Mouse (Mus musculus) CH12.LX (cell line): ENCODE results near the gene Bfsp1. TPM values are rescaled to one million over a fixed set of nuclear protein-coding genes. Genes with fewer than 3 reads are reported as not detected.

Source experiments
- DNase-seq: peaks from one replicate; pipeline ENCODE4 v3.0.0-alpha.2; 2013; ENCODE audit errors: extremely low read depth
- H3K27ac ChIP-seq: 2 replicates; pipeline ENCODE4 v1.5.1; 2012; ENCODE audit warnings: low read depth, mild to moderate bottlenecking, control low read depth, moderate library complexity; ENCODE audit not compliant: insufficient read depth
- H3K27me3 ChIP-seq: replicated peaks from 2 replicates; pipeline ENCODE3; 2012; ENCODE audit warnings: inconsistent platforms
- H3K36me3 ChIP-seq, 2 experiments: replicated peaks in 1 of 2; 2 replicates each; pipeline versions ENCODE3 to v1.6.1; 2012; ENCODE audit warnings: inconsistent platforms in 1 of 2, low read length in 1 of 2, mild to moderate bottlenecking in 1 of 2, mixed read lengths in 1 of 2, moderate library complexity in 1 of 2; ENCODE audit not compliant: control insufficient read depth in 1 of 2, insufficient read depth in 1 of 2
- H3K4me1 ChIP-seq, 2 experiments: 2 replicates each; pipeline ENCODE4 v1.6.1; 2012; ENCODE audit warnings: inconsistent platforms in 1 of 2, moderate library complexity in 1 of 2; ENCODE audit not compliant: insufficient read depth in 2 of 2, control insufficient read depth in 1 of 2
- H3K4me2 ChIP-seq: 2 replicates; pipeline ENCODE4 v1.6.1; 2012; ENCODE audit warnings: low read depth, mild to moderate bottlenecking, control low read depth; ENCODE audit not compliant: poor library complexity, insufficient read depth, severe bottlenecking
- H3K4me3 ChIP-seq, 3 experiments: fragments of 150-350 bp in 1 of 3; sonication (generic) in 1 of 3; replicated peaks in 1 of 3; 2 replicates each; pipeline versions ENCODE3 to v1.5.1; 2011 to 2012; ENCODE audit warnings: low read depth in 2 of 3, low read length in 2 of 3, mild to moderate bottlenecking in 2 of 3, moderate library complexity in 2 of 3, control low read depth in 1 of 3, improper control_type of control experiment in 1 of 3, inconsistent platforms in 1 of 3, mixed read lengths in 1 of 3; ENCODE audit not compliant: poor library complexity in 1 of 3
- H3K79me2 ChIP-seq: replicated peaks from 2 replicates; pipeline ENCODE4 v1.6.1; 2012; ENCODE audit warnings: mild to moderate bottlenecking, moderate library complexity; ENCODE audit not compliant: control insufficient read depth, poor library complexity, insufficient read depth, severe bottlenecking; ENCODE audit errors: extremely low read depth
- H3K9ac ChIP-seq: 2 replicates; pipeline ENCODE4 v1.6.1; 2012; ENCODE audit warnings: low read depth, mild to moderate bottlenecking, control low read depth, moderate library complexity; ENCODE audit not compliant: insufficient read depth
- H3K9me3 ChIP-seq: replicated peaks from 2 replicates; pipeline ENCODE3; 2012; ENCODE audit warnings: low read length, inconsistent platforms, mixed read lengths
- CHD1 ChIP-seq: IDR thresholded peaks from 2 replicates; pipeline ENCODE4 v1.6.1; 2012; ENCODE audit warnings: low read depth, low read length, improper control_type of control experiment, inconsistent platforms
- CHD2 ChIP-seq: IDR thresholded peaks from 2 replicates; pipeline ENCODE4 v1.6.1; 2011; ENCODE audit warnings: low read length, improper control_type of control experiment
- CTCF ChIP-seq, 2 experiments: IDR thresholded peaks in 1 of 2; conservative IDR thresholded peaks in 1 of 2; 2 replicates each; pipeline ENCODE4 v1.5.1; 2011 to 2012; ENCODE audit warnings: low read depth in 2 of 2, low read length in 2 of 2, improper control_type of control experiment in 1 of 2, inconsistent platforms in 1 of 2, mild to moderate bottlenecking in 1 of 2, moderate library complexity in 1 of 2
- E2F4 ChIP-seq: IDR thresholded peaks from 2 replicates; pipeline ENCODE4 v1.6.1; 2011; ENCODE audit warnings: low read depth, low read length, improper control_type of control experiment; ENCODE audit not compliant: insufficient replicate concordance
- EP300 ChIP-seq: IDR thresholded peaks from 2 replicates; pipeline ENCODE4 v1.6.1; 2011; ENCODE audit warnings: low read length, improper control_type of control experiment
- GABPA ChIP-seq: IDR thresholded peaks from 2 replicates; pipeline ENCODE4 v1.6.1; 2012; ENCODE audit warnings: low read depth, low read length, improper control_type of control experiment, inconsistent platforms; ENCODE audit not compliant: insufficient replicate concordance
- HCFC1 ChIP-seq: IDR thresholded peaks from 2 replicates; pipeline ENCODE4 v1.6.1; 2012; ENCODE audit warnings: low read depth, mild to moderate bottlenecking, inconsistent platforms, low read length, improper control_type of control experiment
- IRF4 ChIP-seq: IDR thresholded peaks from 2 replicates; pipeline ENCODE4 v1.6.1; 2014; ENCODE audit warnings: low read depth, mild to moderate bottlenecking, inconsistent platforms, low read length, improper control_type of control experiment
- JUND ChIP-seq: conservative IDR thresholded peaks from 2 replicates; pipeline ENCODE4 v1.6.1; 2011; ENCODE audit warnings: low read depth, low read length, improper control_type of control experiment
- KAT2A ChIP-seq: IDR thresholded peaks from 2 replicates; pipeline ENCODE4 v1.6.1; 2012; ENCODE audit warnings: low read length, improper control_type of control experiment, inconsistent platforms; ENCODE audit not compliant: insufficient replicate concordance
- MAX ChIP-seq: IDR thresholded peaks from 2 replicates; pipeline ENCODE4 v1.6.1; 2011; ENCODE audit warnings: low read length, improper control_type of control experiment
- MAZ ChIP-seq: IDR thresholded peaks from 2 replicates; pipeline ENCODE4 v1.6.1; 2012; ENCODE audit warnings: low read depth, mild to moderate bottlenecking, inconsistent platforms, low read length, improper control_type of control experiment, moderate library complexity
- MXI1 ChIP-seq: IDR thresholded peaks from 2 replicates; pipeline ENCODE4 v1.6.1; 2011; ENCODE audit warnings: mild to moderate bottlenecking, low read depth, low read length, improper control_type of control experiment
- PAX5 ChIP-seq: IDR thresholded peaks from 2 replicates; pipeline ENCODE4 v1.6.1; 2012; ENCODE audit warnings: low read length, inconsistent platforms, mixed read lengths
- POLR2A ChIP-seq: IDR thresholded peaks from 2 replicates; pipeline ENCODE4 v1.6.1; 2011; ENCODE audit warnings: low read depth, mild to moderate bottlenecking, improper control_type of control experiment, low read length
- RAD21 ChIP-seq: IDR thresholded peaks from 2 replicates; pipeline ENCODE4 v1.6.1; 2011; ENCODE audit warnings: low read depth, mild to moderate bottlenecking, low read length, improper control_type of control experiment, moderate library complexity
- RCOR1 ChIP-seq: conservative IDR thresholded peaks from 2 replicates; pipeline ENCODE4 v1.6.1; 2012; ENCODE audit warnings: low read depth, mild to moderate bottlenecking, inconsistent platforms, low read length, improper control_type of control experiment
- UBTF ChIP-seq: IDR thresholded peaks from 2 replicates; pipeline ENCODE4 v1.6.1; 2012; ENCODE audit warnings: low read depth, mild to moderate bottlenecking, inconsistent platforms, low read length, improper control_type of control experiment, moderate library complexity
- USF2 ChIP-seq: conservative IDR thresholded peaks from 2 replicates; pipeline ENCODE4 v1.6.1; 2011; ENCODE audit warnings: low read depth, low read length, improper control_type of control experiment
- ZKSCAN1 ChIP-seq: IDR thresholded peaks from 2 replicates; pipeline ENCODE4 v1.6.1; 2012; ENCODE audit warnings: low read depth, inconsistent platforms, low read length, improper control_type of control experiment, borderline replicate concordance
- ZMIZ1 ChIP-seq: IDR thresholded peaks from 2 replicates; pipeline ENCODE4 v1.6.1; 2012; ENCODE audit warnings: low read depth, mild to moderate bottlenecking, inconsistent platforms, low read length, improper control_type of control experiment
- ZNF384 ChIP-seq: IDR thresholded peaks from 2 replicates; pipeline ENCODE4 v1.6.1; 2012; ENCODE audit warnings: low read depth, low read length, improper control_type of control experiment, inconsistent platforms
- dilution Hi-C: fragments of 300-500 bp; cut with MboI; formaldehyde crosslinking; loops from 2 replicates; pipeline ENCODE4 v1.14.3; 2020; ENCODE audit warnings: low sequenced_read_pairs; ENCODE audit not compliant: extremely low pct_unique_long_range_greater_than_20kb, extremely low pct_ligation_motif_present
- in situ Hi-C: fragments of 300-500 bp; cut with MboI; formaldehyde crosslinking; loops from 3 replicates; pipeline ENCODE4 v1.14.3; 2019; ENCODE audit warnings: low sequenced_read_pairs, low pct_ligation_motif_present, low pct_unique_long_range_greater_than_20kb, mixed read lengths
- polyA plus RNA-seq: library from polyadenylated mRNA; unstranded; fragments of >175 nt; gene quantifications from 2 replicates; pipeline ENCODE4 v1.2.1, GENCODE M21; 2012; ENCODE audit warnings: low read depth; ENCODE audit not compliant: insufficient read length
- total RNA-seq, 2 experiments: library from RNA; depleted of rRNA; stranded (reverse); fragments of 300-350 nt in 1 of 2; fragments of >200 nt in 1 of 2; gene quantifications; 2 replicates each; pipeline ENCODE4 v1.2.3; 2012 to 2014

Bfsp1 gene
- total and polyA plus RNA-seq, 3 experiments, result 0.19 to 0.21 TPM; not detected in 1

DNA sequence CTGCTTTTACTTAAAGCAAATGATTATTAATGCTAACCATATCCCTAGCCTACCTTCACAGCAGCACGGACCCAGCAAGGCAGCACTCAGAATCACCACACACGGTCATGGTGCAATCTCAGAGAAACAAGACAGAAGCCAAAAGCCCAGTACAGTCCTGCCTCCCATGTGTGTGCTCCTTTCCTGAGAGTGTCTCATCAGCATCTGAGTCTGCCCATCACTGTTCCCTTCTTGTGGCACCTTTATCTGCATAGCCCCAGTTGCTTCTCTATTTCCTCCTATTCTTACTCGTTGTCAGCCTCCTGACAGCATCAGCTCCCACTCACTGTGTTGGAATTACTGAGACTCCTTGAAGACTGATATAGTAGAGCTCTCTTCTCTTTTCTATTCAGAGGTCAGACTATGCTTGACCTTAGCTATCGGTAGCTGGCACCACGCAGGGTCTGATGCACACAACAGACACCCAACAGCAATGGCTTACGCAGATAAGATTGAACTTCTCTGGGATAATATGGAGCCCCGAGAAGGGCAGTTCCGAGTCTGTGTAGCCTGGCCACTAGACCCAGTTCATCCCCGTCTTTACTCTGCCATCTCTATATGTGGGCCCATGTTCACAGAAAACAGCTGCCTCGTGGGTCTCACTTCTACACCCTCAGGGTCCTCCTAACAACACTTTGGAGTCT lies 19.8 kb upstream of the Bfsp1 start:
- Histone ChIP-seq H3K36me3 (no peaks in the 10 kb centered on the region), H3K79me2 (no peaks in the 10 kb centered on the region), H3K27ac (no peak overlapping the region), H3K27me3 (peaks cover 2% of the 10 kb centered on the region), H3K4me1 (peaks cover 3 to 13% of the 10 kb centered on the region in 2 experiments; a peak in 3 of 4 replicates), H3K9me3 (peaks cover 4% of the 10 kb centered on the region), H3K9ac (no peak overlapping the region), H3K4me2 (no peak overlapping the region), H3K4me3 (no peak overlapping the region)
- dilution Hi-C loops, result no loop called here
- TF ChIP-seq ZKSCAN1 (no peak), ZMIZ1 (no peak), JUND (no peak), GABPA (no peak), ZNF384 (no peak), E2F4 (no peak), RCOR1 (no peak)
- in situ Hi-C loops, result no loop called here
- DNase-seq, result no peak

DNA sequence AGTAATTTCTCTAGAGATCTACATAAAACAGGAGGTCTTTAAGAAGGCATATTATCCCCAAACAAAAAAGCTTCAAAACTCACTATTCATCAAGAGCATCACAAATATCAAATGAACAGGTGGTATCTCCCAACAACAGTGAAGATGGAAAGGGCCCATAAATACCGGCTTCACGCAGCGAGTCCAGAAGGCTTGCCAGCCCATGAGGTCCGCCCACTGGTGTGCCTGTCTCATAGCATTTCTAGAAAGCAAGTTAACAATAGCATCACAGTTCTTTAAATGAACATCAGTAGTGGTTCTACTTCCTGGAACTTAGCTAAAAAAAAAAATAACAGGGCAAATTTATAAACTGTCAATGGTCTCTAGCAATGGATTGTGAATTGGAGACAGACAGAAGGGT lies 19.0 kb upstream of the Bfsp1 start:
- H3K9ac ChIP-seq, result no peak overlapping the region
- H3K4me3 ChIP-seq, result no peak overlapping the region
- peaks cover 2% of the 10 kb centered on the region for H3K27me3 ChIP-seq
- DNase-seq, result no peak
- no peak for TF ChIP-seq GABPA
- no peak for TF ChIP-seq KAT2A
- TF ChIP-seq E2F4, result no peak
- no peak for TF ChIP-seq POLR2A
- no peak for TF ChIP-seq IRF4
- no peak for TF ChIP-seq CTCF (conservative IDR thresholded peaks at IDR 0.05 in 1 of 2, IDR thresholded peaks at IDR 0.05 in 1 of 2; ENCODE audit: low read depth in 2 of 2, low read length in 2 of 2)
- TF ChIP-seq PAX5, result no peak
- TF ChIP-seq RCOR1, result no peak
- no peak for TF ChIP-seq CHD2
- no peak for TF ChIP-seq RAD21
- no peak for TF ChIP-seq ZMIZ1
- TF ChIP-seq MXI1, result no peak
- TF ChIP-seq HCFC1, result no peak
- no peak for TF ChIP-seq EP300
- TF ChIP-seq ZNF384, result no peak
- no peak for TF ChIP-seq UBTF
- no peak for TF ChIP-seq MAX
- TF ChIP-seq USF2, result no peak
- TF ChIP-seq CHD1, result no peak
- TF ChIP-seq MAZ, result no peak
- TF ChIP-seq, all 38 proteins: peak for 0
- in situ Hi-C loops, result no loop called here
- Histone ChIP-seq H3K27ac (no peak overlapping the region), H3K79me2 (no peaks in the 10 kb centered on the region), H3K4me1 (peaks cover 3 to 17% of the 10 kb centered on the region in 2 experiments; a peak in 3 of 4 replicates), H3K36me3 (no peaks in the 10 kb centered on the region), H3K9me3 (peaks cover 4% of the 10 kb centered on the region), H3K4me2 (no peak overlapping the region)
- dilution Hi-C loops, result no loop called here
